ENCODE assay signal across 13 mouse cellular contexts in genomic region chr5:3399784-3400494, GRCm38 (mm10). TPM values are rescaled to one million over a fixed set of nuclear protein-coding genes. Genes with fewer than 3 reads are reported as not detected.
A peak's percentile ranks its signal among the peaks of the same experiment; 100 is the strongest.
DNase-seq lines count a peak whose midpoint lies in the region; ATAC-seq and TF ChIP-seq lines count a peak whose summit lies in the region.
"Had no signal": no experiment of that assay in that cellular context is flagged by ENCODE, and none has a peak within 500 bp of the region (broad histone marks: within the 10 kb centered on the region; RNA-seq: fewer than 3 reads in every experiment).

No protein-coding gene starts in this region.

- no peak for TF ChIP-seq CTCF in gastrocnemius, adult 2 months (IDR thresholded peaks at IDR 0.05)

- no peak overlapping the region for H3K27ac ChIP-seq in neural tube, embryonic 11.5 days (ENCODE audit: low read depth, low read length)
- H3K27ac ChIP-seq in forebrain, embryonic 15.5 days (replicated peaks), result peak overlapping the region; percentile 58; the same call in 1 of the 2 replicates
- peak overlapping the region; percentile 78 for H3K27ac ChIP-seq in limb, embryonic 10.5 days
- H3K27ac ChIP-seq in gastrocnemius, adult 2 months, result no peak overlapping the region
- H3K27ac ChIP-seq: heart, embryonic 13.5 days; macrophage had no signal

- WGBS in neural tube, embryonic 11.5 days, result 32% methylated on average over 7 of the region's 7 CpGs
- WGBS in forebrain, embryonic 15.5 days, result 17% methylated on average over 7 of the region's 7 CpGs
- 25% methylated on average over 7 of the region's 7 CpGs for WGBS in limb, embryonic 10.5 days

- H3K4me3 ChIP-seq in neural tube, embryonic 11.5 days (ENCODE audit: low read depth, low read length), result no peak overlapping the region
- H3K4me3 ChIP-seq in forebrain, embryonic 15.5 days, result no peak overlapping the region
- H3K4me3 ChIP-seq in limb, embryonic 10.5 days, result no peak overlapping the region
- H3K4me3 ChIP-seq in gastrocnemius, adult 2 months, result no peak overlapping the region
- H3K4me3 ChIP-seq: heart, embryonic 13.5 days had no signal

- DNase-seq in neural tube, embryonic 11.5 days (ENCODE audit: low spot score), result no peak
- no peak for DNase-seq in neural tube, embryonic 10.5 days (ENCODE audit: extremely low spot score, low spot score)
- DNase-seq in limb, embryonic 10.5 days (ENCODE audit: low spot score), result no peak
- DNase-seq in kidney, postnatal 25 days, result no peak
- no peak for DNase-seq in gastrocnemius, adult 2 months
- no peak for DNase-seq in left cerebral cortex, postnatal 10 days (ENCODE audit: extremely low spot score in 1 of 2, low spot score in 2 of 2)
- DNase-seq: cerebellum, adult 18-20 months; gastrocnemius, postnatal 14 days; kidney, adult 2 months; thymus, postnatal 14 days had no signal

- no peak overlapping the region for H3K9ac ChIP-seq in neural tube, embryonic 11.5 days (ENCODE audit: low read length)
- H3K9ac ChIP-seq in forebrain, embryonic 15.5 days (replicated peaks), result no peak overlapping the region
- H3K9ac ChIP-seq: heart, embryonic 13.5 days had no signal

- H3K9me3 ChIP-seq in neural tube, embryonic 11.5 days (ENCODE audit: control insufficient read depth, low read length), result no peaks in the 10 kb centered on the region
- no peaks in the 10 kb centered on the region for H3K9me3 ChIP-seq in forebrain, embryonic 15.5 days
- H3K9me3 ChIP-seq in limb, embryonic 10.5 days (replicated peaks), result no peaks in the 10 kb centered on the region
- H3K9me3 ChIP-seq: heart, embryonic 13.5 days had no signal

- H3K4me1 ChIP-seq in neural tube, embryonic 11.5 days (ENCODE audit: control insufficient read depth, insufficient read depth, low read length), result 0 out of 2 replicates have a peak, but pooled peaks cover 6% of the 10 kb centered on the region
- peaks cover 31% of the 10 kb centered on the region for H3K4me1 ChIP-seq in forebrain, embryonic 15.5 days
- peaks cover 40% of the 10 kb centered on the region for H3K4me1 ChIP-seq in limb, embryonic 10.5 days

- peak; percentile 57; the same call in 1 of the 2 replicates for ATAC-seq in neural tube, embryonic 11.5 days (ENCODE audit: insufficient read depth, low FRiP score, low TSS enrichment)
- peak; percentile 65 for ATAC-seq in forebrain, embryonic 15.5 days (replicated peaks)

- intact Hi-C loops in gastrocnemius, adult 2 months (cut with DNase I), result no loop called here
- intact Hi-C loops in left cerebral cortex, postnatal 10 days (cut with DNase I), result no loop called here

- H3K36me3 ChIP-seq in neural tube, embryonic 11.5 days (ENCODE audit: control insufficient read depth, insufficient read depth, low read length), result no peaks in the 10 kb centered on the region
- no peaks in the 10 kb centered on the region for H3K36me3 ChIP-seq in forebrain, embryonic 15.5 days
- H3K36me3 ChIP-seq in limb, embryonic 10.5 days, result peaks cover 8% of the 10 kb centered on the region
- H3K36me3 ChIP-seq: heart, embryonic 13.5 days had no signal

- H3K27me3 ChIP-seq in neural tube, embryonic 11.5 days (ENCODE audit: control insufficient read depth, insufficient read depth, low read length), result no peaks in the 10 kb centered on the region
- no peaks in the 10 kb centered on the region for H3K27me3 ChIP-seq in forebrain, embryonic 15.5 days
- H3K27me3 ChIP-seq in limb, embryonic 10.5 days (ENCODE audit: low read depth, poor library complexity, severe bottlenecking), result no peaks in the 10 kb centered on the region
- H3K27me3 ChIP-seq: heart, embryonic 13.5 days had no signal

- no peak overlapping the region for H3K4me2 ChIP-seq in neural tube, embryonic 11.5 days (ENCODE audit: low read depth)
- H3K4me2 ChIP-seq in forebrain, embryonic 15.5 days (replicated peaks), result no peak overlapping the region
- H3K4me2 ChIP-seq: heart, embryonic 13.5 days had no signal

RNA-seq across cellular contexts. Expression of gene Cdk6, which starts 58.7 kb away (rescaled TPM):
- 12.2 and 14.1 TPM in 2 replicates for polyA plus RNA-seq in neural tube, embryonic 11.5 days (2014; fragmentation: Nextera tagmentation; extraction: Ambion mirVana)
- polyA plus RNA-seq in forebrain, embryonic 15.5 days (2015; fragmentation: Nextera tagmentation; extraction: Ambion mirVana), result 30.8 and 39.4 TPM in 2 replicates
- 34.0 and 38.6 TPM in 2 replicates for polyA plus RNA-seq in limb, embryonic 10.5 days (2016; fragmentation: Nextera tagmentation; extraction: Ambion mirVana)
- total RNA-seq in gastrocnemius, adult 2 months (2021), result 1 to 10 TPM in 1 of 2 experiments, under 1 TPM in 1; 0.92 to 1.2 TPM
- total RNA-seq in left cerebral cortex, postnatal 10 days (2021), result 10 to 100 TPM in 1 of 2 experiments, 1 to 10 TPM in 1; 8.7 to 12.0 TPM

Comparison
In these comparisons a context has a peak if more than half of its experiments do, and no peak if none do; other contexts are left out.
1. H3K27ac ChIP-seq: peak in forebrain, embryonic 15.5 days (single experiment) and limb, embryonic 10.5 days (single experiment); none in neural tube, embryonic 11.5 days (single experiment) and gastrocnemius, adult 2 months (single experiment).